Mouse (Mus musculus): ENCODE measurements at regions not wholly inside any gene's neighbourhood (a gene's known extent, or its start where the extent isn't known, plus 50 kb on each side); places are given as distances from the start of the nearest gene placed in this dataset.
A peak's percentile ranks its signal among the peaks of the same experiment; 100 is the strongest.

- WGBS: 82% methylated on average over 4 of the region's 4 CpGs
- ATAC-seq (replicated peaks; ENCODE audit: insufficient number of reproducible peaks, low FRiP score, low TSS enrichment, low read depth): no peak
- no peak overlapping the region for H3K4me3 ChIP-seq (ENCODE audit: low read depth, low read length)
These were observed 91.9 kb downstream of the Setd4 start for GRCm38 (mm10) chr16:93511988-93512387.

GRCm38 (mm10) chr16:93511517-93511916, 92.3 kb downstream of the Setd4 start:
- H3K4me1 ChIP-seq (ENCODE audit: control insufficient read depth, insufficient read depth, low read length): no peaks in the 10 kb centered on the region
- no peaks in the 10 kb centered on the region for H3K36me3 ChIP-seq (replicated peaks; ENCODE audit: control insufficient read depth, insufficient read depth, low read depth, low read length)
- H3K4me3 ChIP-seq (ENCODE audit: low read depth, low read length): no peak overlapping the region
- ATAC-seq (replicated peaks; ENCODE audit: insufficient number of reproducible peaks, low FRiP score, low TSS enrichment, low read depth): no peak
- H3K4me2 ChIP-seq (ENCODE audit: low read depth, low read length): no peak overlapping the region
- 0% methylated on average over 2 of the region's 2 CpGs for WGBS
- no peak overlapping the region for H3K9ac ChIP-seq (replicated peaks; ENCODE audit: low read length)
- H3K9me3 ChIP-seq (replicated peaks; ENCODE audit: control insufficient read depth, low read length): no peaks in the 10 kb centered on the region
- H3K27me3 ChIP-seq (ENCODE audit: control insufficient read depth, insufficient read depth, low read length): no peaks in the 10 kb centered on the region
- DNase-seq (ENCODE audit: low spot score): no peak
- no peak overlapping the region for H3K27ac ChIP-seq (replicated peaks; ENCODE audit: low read depth, low read length)

More at GRCm38 (mm10) chr16:93511988-93512387, 91.9 kb downstream of the Setd4 start:
- H3K4me2 ChIP-seq (ENCODE audit: low read depth, low read length): no peak overlapping the region
- no peaks in the 10 kb centered on the region for H3K36me3 ChIP-seq (replicated peaks; ENCODE audit: control insufficient read depth, insufficient read depth, low read depth, low read length)
- H3K27ac ChIP-seq (replicated peaks; ENCODE audit: low read depth, low read length): no peak overlapping the region
- no peaks in the 10 kb centered on the region for H3K27me3 ChIP-seq (ENCODE audit: control insufficient read depth, insufficient read depth, low read length)
- H3K4me1 ChIP-seq (ENCODE audit: control insufficient read depth, insufficient read depth, low read length): no peaks in the 10 kb centered on the region
- H3K9ac ChIP-seq (replicated peaks; ENCODE audit: low read length): no peak overlapping the region
- no peak for DNase-seq (ENCODE audit: low spot score)
- H3K9me3 ChIP-seq (replicated peaks; ENCODE audit: control insufficient read depth, low read length): no peaks in the 10 kb centered on the region

GRCm38 (mm10) chr16:93498800-93499199, 105.1 kb downstream of the Setd4 start:
- no peaks in the 10 kb centered on the region for H3K27me3 ChIP-seq (ENCODE audit: control insufficient read depth, insufficient read depth, low read length)
- H3K9ac ChIP-seq (replicated peaks; ENCODE audit: low read length): no peak overlapping the region
- ATAC-seq (replicated peaks; ENCODE audit: insufficient number of reproducible peaks, low FRiP score, low TSS enrichment, low read depth): no peak
- no peak overlapping the region for H3K4me2 ChIP-seq (ENCODE audit: low read depth, low read length)
- H3K4me1 ChIP-seq (ENCODE audit: control insufficient read depth, insufficient read depth, low read length): no peaks in the 10 kb centered on the region
- WGBS: 86% methylated on average over 2 of the region's 2 CpGs
- no peak overlapping the region for H3K4me3 ChIP-seq (ENCODE audit: low read depth, low read length)
- no peaks in the 10 kb centered on the region for H3K9me3 ChIP-seq (replicated peaks; ENCODE audit: control insufficient read depth, low read length)
- no peak overlapping the region for H3K27ac ChIP-seq (replicated peaks; ENCODE audit: low read depth, low read length)
- no peak for DNase-seq (ENCODE audit: low spot score)
- no peaks in the 10 kb centered on the region for H3K36me3 ChIP-seq (replicated peaks; ENCODE audit: control insufficient read depth, insufficient read depth, low read depth, low read length)

- no peak for DNase-seq (ENCODE audit: low spot score)
- ATAC-seq (replicated peaks; ENCODE audit: insufficient number of reproducible peaks, low FRiP score, low TSS enrichment, low read depth): no peak
- Histone ChIP-seq H3K27ac (replicated peaks; ENCODE audit: low read depth, low read length) (no peak overlapping the region), H3K36me3 (replicated peaks; ENCODE audit: control insufficient read depth, insufficient read depth, low read depth, low read length) (no peaks in the 10 kb centered on the region), H3K4me3 (ENCODE audit: low read depth, low read length) (no peak overlapping the region), H3K4me1 (ENCODE audit: control insufficient read depth, insufficient read depth, low read length) (no peaks in the 10 kb centered on the region), H3K9ac (replicated peaks; ENCODE audit: low read length) (no peak overlapping the region), H3K27me3 (ENCODE audit: control insufficient read depth, insufficient read depth, low read length) (no peaks in the 10 kb centered on the region), H3K4me2 (ENCODE audit: low read depth, low read length) (no peak overlapping the region), H3K9me3 (replicated peaks; ENCODE audit: control insufficient read depth, low read length) (no peaks in the 10 kb centered on the region)
- WGBS: 90% methylated on average over 6 of the region's 6 CpGs
These were observed 110.4 kb downstream of the Setd4 start for GRCm38 (mm10) chr16:93493337-93494002.

GRCm38 (mm10) chr16:93486646-93487550, 117.0 kb downstream of the Setd4 start:
- no peak overlapping the region for H3K27ac ChIP-seq (replicated peaks; ENCODE audit: low read depth, low read length)
- DNase-seq (ENCODE audit: low spot score) (no peak), ATAC-seq (replicated peaks; ENCODE audit: insufficient number of reproducible peaks, low FRiP score, low TSS enrichment, low read depth) (no peak)
- H3K9me3 ChIP-seq (replicated peaks; ENCODE audit: control insufficient read depth, low read length): no peaks in the 10 kb centered on the region
- H3K9ac ChIP-seq (replicated peaks; ENCODE audit: low read length): no peak overlapping the region
- no peak overlapping the region for H3K4me3 ChIP-seq (ENCODE audit: low read depth, low read length)
- 75% methylated on average over 26 of the region's 26 CpGs for WGBS
- H3K4me1 ChIP-seq (ENCODE audit: control insufficient read depth, insufficient read depth, low read length): no peaks in the 10 kb centered on the region
- no peaks in the 10 kb centered on the region for H3K36me3 ChIP-seq (replicated peaks; ENCODE audit: control insufficient read depth, insufficient read depth, low read depth, low read length)
- no peaks in the 10 kb centered on the region for H3K27me3 ChIP-seq (ENCODE audit: control insufficient read depth, insufficient read depth, low read length)
- H3K4me2 ChIP-seq (ENCODE audit: low read depth, low read length): no peak overlapping the region

GRCm38 (mm10) chr16:93469957-93470356, 133.9 kb downstream of the Setd4 start:
- no peak overlapping the region for H3K9ac ChIP-seq (replicated peaks; ENCODE audit: low read length)
- H3K4me1 ChIP-seq (ENCODE audit: control insufficient read depth, insufficient read depth, low read length): no peaks in the 10 kb centered on the region
- ATAC-seq (replicated peaks; ENCODE audit: insufficient number of reproducible peaks, low FRiP score, low TSS enrichment, low read depth): no peak

GRCm38 (mm10) chr16:93465741-93466140, 138.1 kb downstream of the Setd4 start:
- WGBS: 83% methylated on average over 5 of the region's 5 CpGs
- H3K36me3 ChIP-seq (replicated peaks; ENCODE audit: control insufficient read depth, insufficient read depth, low read depth, low read length): no peaks in the 10 kb centered on the region
- ATAC-seq (replicated peaks; ENCODE audit: insufficient number of reproducible peaks, low FRiP score, low TSS enrichment, low read depth): no peak
- H3K27me3 ChIP-seq (ENCODE audit: control insufficient read depth, insufficient read depth, low read length): no peaks in the 10 kb centered on the region
- no peaks in the 10 kb centered on the region for H3K4me1 ChIP-seq (ENCODE audit: control insufficient read depth, insufficient read depth, low read length)
- no peak overlapping the region for H3K4me3 ChIP-seq (ENCODE audit: low read depth, low read length)
- H3K27ac ChIP-seq (replicated peaks; ENCODE audit: low read depth, low read length): no peak overlapping the region
- no peak overlapping the region for H3K9ac ChIP-seq (replicated peaks; ENCODE audit: low read length)
- DNase-seq (ENCODE audit: low spot score): no peak
- H3K9me3 ChIP-seq (replicated peaks; ENCODE audit: control insufficient read depth, low read length): no peaks in the 10 kb centered on the region
- H3K4me2 ChIP-seq (ENCODE audit: low read depth, low read length): no peak overlapping the region

More at GRCm38 (mm10) chr16:93469957-93470356, 133.9 kb downstream of the Setd4 start:
- Histone ChIP-seq H3K9me3 (replicated peaks; ENCODE audit: control insufficient read depth, low read length) (no peaks in the 10 kb centered on the region), H3K4me2 (ENCODE audit: low read depth, low read length) (no peak overlapping the region), H3K27ac (replicated peaks; ENCODE audit: low read depth, low read length) (no peak overlapping the region), H3K27me3 (ENCODE audit: control insufficient read depth, insufficient read depth, low read length) (no peaks in the 10 kb centered on the region), H3K4me3 (ENCODE audit: low read depth, low read length) (no peak overlapping the region), H3K36me3 (replicated peaks; ENCODE audit: control insufficient read depth, insufficient read depth, low read depth, low read length) (no peaks in the 10 kb centered on the region)
- no peak for DNase-seq (ENCODE audit: low spot score)
- 81% methylated on average over 6 of the region's 6 CpGs for WGBS

- Histone ChIP-seq H3K4me2 (ENCODE audit: low read depth, low read length) (no peak overlapping the region), H3K9ac (replicated peaks; ENCODE audit: low read length) (no peak overlapping the region), H3K36me3 (replicated peaks; ENCODE audit: control insufficient read depth, insufficient read depth, low read depth, low read length) (no peaks in the 10 kb centered on the region), H3K4me1 (ENCODE audit: control insufficient read depth, insufficient read depth, low read length) (no peaks in the 10 kb centered on the region), H3K4me3 (ENCODE audit: low read depth, low read length) (no peak overlapping the region), H3K9me3 (replicated peaks; ENCODE audit: control insufficient read depth, low read length) (no peaks in the 10 kb centered on the region), H3K27me3 (ENCODE audit: control insufficient read depth, insufficient read depth, low read length) (no peaks in the 10 kb centered on the region), H3K27ac (replicated peaks; ENCODE audit: low read depth, low read length) (no peak overlapping the region)
- DNase-seq (ENCODE audit: low spot score) (peak; percentile 64), ATAC-seq (replicated peaks; ENCODE audit: insufficient number of reproducible peaks, low FRiP score, low TSS enrichment, low read depth) (no peak)
- WGBS: 23% methylated on average over 2 of the region's 2 CpGs
These were observed 139.0 kb downstream of the Setd4 start for GRCm38 (mm10) chr16:93464898-93465297.
